Mouse (Mus musculus) liver, postnatal 0 days (tissue): Measurements from ENCODE around the gene Atraid.

ENCODE experiments used
- CTCF ChIP-seq: sonication (generic); IDR thresholded peaks from 2 replicates; pipeline ENCODE4 v1.5.1; 2016; ENCODE audit warnings: antibody characterized with exemption, low read depth
- EP300 ChIP-seq: IDR thresholded peaks from 2 replicates; pipeline ENCODE4 v1.6.1; 2016; ENCODE audit warnings: antibody characterized with exemption, low read depth, mild to moderate bottlenecking

GRCm38 (mm10) chr5:31081386-31081785 lies 33.3 kb downstream of the Atraid start:
- TF ChIP-seq CTCF (peak; percentile 80), EP300 (no peak)
